Mouse (Mus musculus): ENCODE measurements at regions not wholly inside any gene's neighbourhood (a gene's known extent, or its start where the extent isn't known, plus 50 kb on each side); places are given as distances from the start of the nearest gene placed in this dataset.

DNA sequence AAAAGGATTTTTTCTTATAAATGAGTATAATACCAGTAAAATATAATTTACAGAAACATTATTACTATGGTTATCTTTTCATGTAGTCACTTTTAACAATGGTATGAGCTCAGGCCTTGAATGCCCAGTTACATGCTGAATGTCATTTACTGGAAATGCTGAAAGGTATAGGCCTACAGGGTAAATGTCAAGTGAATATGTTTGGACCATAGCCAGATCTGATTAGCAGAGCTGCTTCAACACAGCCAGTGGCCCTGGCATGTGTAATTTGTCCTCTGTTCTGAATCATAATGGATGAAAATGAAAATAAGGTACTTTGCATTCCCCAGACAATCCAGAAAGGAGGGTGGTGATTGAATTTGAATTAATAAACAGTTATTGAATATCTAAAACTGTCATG, 213.3 kb upstream of the Ndst4 start:
- TF ChIP-seq EP300 (IDR thresholded peaks at IDR 0.05; ENCODE audit: low read depth in 1 of 2, low read length in 2 of 2) (no peak), UBTF (IDR thresholded peaks at IDR 0.05; ENCODE audit: borderline replicate concordance, insufficient read depth, low read depth, low read length) (no peak), RCOR1 (IDR thresholded peaks at IDR 0.05; ENCODE audit: low read depth, low read length) (no peak), CTCF (IDR thresholded peaks at IDR 0.05 in 2 of 3, conservative IDR thresholded peaks at IDR 0.05 in 1 of 3; ENCODE audit: control insufficient read depth in 1 of 3, insufficient read depth in 1 of 3, low read depth in 2 of 3, low read length in 3 of 3, poor library complexity in 1 of 3, severe bottlenecking in 1 of 3) (no peak), ETS1 (IDR thresholded peaks at IDR 0.05; ENCODE audit: low read depth, low read length) (no peak), TAL1 (IDR thresholded peaks at IDR 0.05; ENCODE audit: low read length) (no peak)
